Mouse (Mus musculus) left cerebral cortex, postnatal 36 days (tissue): ENCODE results near the gene Hectd4. TPM values are rescaled to one million over a fixed set of nuclear protein-coding genes. Genes with fewer than 3 reads are reported as not detected.
"Not testable (repeated sequence)": the region's sequence is repeated elsewhere in the genome, so short reads cannot be mapped to it uniquely, and the experiment has no call there.

Experiments used
- DNase-seq, 2 experiments: peaks; one replicate each; pipeline ENCODE4 v3.0.0; 2021 to 2022; ENCODE audit warnings: low spot score in 2 of 2, mixed read lengths in 1 of 2
- intact Hi-C: fragments of 180-260 bp; cut with DNase I; formaldehyde crosslinking; loops from one replicate; pipeline ENCODE4 v1.15.1; 2025
- total RNA-seq, 2 experiments: library from RNA; stranded (reverse); gene quantifications; 2 replicates each; pipeline ENCODE4 v1.2.3; 2021

Hectd4 gene
- total RNA-seq, 2 experiments from 2014 or later: 180 to 207 TPM

DNA sequence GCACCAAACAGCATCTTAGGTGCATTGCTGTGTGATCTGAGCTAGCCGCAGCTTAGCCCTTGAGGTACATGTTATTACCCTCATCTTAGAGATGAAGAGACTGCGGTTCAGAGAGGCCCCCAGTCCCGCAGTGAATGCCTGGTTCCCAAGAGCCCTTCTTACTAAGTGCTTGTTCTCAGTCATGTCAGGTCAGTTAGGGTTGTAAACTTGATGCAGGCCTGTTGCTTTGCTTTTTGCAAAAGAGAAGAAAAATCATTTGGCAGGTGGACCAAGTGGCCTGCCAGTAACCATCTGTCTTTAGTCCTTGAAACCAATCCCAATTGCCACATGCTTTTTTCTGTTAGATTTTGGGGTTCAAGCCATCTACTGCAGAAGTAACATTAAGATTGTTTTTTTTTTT lies 41.8 kb downstream of the Hectd4 start:
- DNase-seq: no peak
- intact Hi-C loops: no loop called here

DNA sequence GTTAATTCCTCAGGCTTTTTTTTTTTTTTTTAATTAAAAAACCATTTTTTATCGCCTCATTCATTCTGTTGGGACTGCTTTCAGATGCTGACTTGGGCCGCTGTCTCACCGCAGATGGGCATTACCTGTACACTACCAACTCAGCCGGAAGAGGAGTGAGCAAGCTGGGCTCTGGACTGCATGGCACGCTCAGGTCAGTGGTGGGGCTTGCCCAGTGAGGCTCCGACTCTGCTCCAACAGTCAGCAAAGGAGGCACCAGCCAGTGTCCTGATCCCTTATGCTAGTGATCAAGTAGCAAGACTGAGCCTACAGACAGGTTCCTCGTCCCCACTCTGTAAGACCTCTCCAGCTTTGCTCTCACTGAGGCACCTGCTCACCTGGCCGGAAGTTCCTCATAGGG lies 42.4 kb downstream of the Hectd4 start:
- intact Hi-C loops: no loop called here

DNA sequence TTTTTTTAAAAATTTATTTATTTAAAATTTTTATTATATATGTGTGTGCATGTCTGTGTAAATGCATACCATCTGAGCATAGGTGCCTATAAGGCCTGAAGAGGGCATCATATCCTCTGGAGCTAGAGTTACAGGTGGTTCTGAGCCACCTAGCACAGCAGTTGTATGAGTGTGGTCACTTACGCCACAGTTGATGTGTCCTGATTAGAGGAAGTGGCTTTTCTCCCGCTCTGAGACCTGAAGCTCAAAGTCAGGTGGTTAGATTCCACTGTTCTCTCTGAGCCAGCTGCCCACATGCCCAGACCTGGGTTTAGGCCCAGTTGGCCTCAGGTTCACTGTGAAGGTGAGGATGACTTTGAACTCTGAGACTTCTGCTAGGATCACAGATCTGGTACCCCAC lies 44.6 kb downstream of the Hectd4 start:
- intact Hi-C loops: no loop called here
- DNase-seq: no peak

More for the DNA sequence above, 42.4 kb downstream of the Hectd4 start:
- DNase-seq: no peak

DNA sequence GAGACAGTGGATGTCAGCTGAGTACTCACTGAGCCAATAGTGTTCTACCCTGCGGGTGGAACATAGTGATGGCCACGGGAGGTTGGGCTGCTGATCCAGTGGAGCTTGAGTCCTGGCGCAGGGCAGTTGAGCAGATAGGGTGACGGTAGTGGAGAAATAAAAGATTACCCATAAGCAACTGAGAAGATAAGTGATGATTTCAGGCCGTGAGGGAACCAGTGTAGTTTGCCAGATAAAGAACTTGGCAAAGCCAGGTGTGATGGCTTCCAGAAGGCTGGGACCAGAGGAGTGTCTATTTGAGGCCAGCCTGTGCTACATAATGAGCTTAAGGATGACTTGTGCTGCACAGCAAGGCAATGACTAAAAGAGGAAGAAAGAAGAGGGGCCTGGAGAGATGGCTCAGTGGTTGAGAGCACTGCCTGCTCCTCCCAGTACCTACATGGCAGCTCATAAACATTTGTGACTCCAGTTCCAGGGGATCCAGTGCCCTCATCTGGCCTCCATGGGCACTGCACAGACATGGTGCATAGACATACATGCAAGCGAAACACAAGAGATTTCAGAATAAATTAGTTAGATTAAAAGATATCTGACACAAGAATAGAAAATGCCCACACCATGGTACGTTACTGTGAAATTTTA lies 46.8 kb downstream of the Hectd4 start:
- peak; percentile 42 to 54 for DNase-seq
- intact Hi-C loops: loop anchor here (2.0 kb wide), 1 partner anchor 52 kb away; no protein-coding TSS in a partner anchor

DNA sequence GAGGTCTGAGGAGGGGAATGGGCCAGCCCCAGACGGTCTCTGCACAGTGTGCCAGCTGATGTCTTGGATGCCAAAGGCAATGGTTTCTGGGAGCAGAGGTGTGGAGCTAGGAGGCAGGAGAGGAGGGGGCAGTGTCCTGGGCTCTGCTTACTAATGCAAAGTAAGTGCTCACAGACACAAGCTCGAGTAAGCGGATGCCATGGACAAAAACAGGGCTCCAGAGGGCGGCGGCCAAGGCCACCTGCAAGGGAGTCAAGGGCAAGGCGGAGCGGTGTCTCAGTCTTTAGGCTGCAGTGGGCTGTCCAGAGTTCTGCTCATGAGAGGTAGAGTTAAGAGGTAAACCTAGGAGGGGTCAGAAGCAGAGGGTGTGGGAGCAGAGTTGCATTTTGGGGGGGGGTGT lies 51.0 kb downstream of the Hectd4 start:
- intact Hi-C loops: no loop called here
- DNase-seq: no peak

DNA sequence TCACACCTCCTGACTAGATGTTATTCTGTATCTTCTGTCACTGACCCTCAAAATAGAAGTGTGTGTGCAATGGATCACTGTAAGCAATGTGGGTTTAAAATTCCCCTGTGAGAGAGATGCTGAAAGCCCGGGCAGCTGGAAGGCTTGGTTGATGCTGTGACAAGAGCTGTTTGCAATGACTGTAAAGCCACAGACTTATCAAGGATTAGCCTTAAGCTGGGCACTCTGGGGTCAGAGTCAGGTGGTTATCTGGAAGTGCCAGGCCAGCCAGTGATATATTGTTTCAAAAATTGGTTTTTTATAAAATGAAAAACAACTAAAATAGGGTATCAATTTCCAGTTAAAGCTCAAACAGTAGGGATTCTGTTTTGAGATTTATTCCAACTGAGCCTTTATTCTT lies 56.8 kb downstream of the Hectd4 start:
- no peak for DNase-seq
- intact Hi-C loops: no loop called here

DNA sequence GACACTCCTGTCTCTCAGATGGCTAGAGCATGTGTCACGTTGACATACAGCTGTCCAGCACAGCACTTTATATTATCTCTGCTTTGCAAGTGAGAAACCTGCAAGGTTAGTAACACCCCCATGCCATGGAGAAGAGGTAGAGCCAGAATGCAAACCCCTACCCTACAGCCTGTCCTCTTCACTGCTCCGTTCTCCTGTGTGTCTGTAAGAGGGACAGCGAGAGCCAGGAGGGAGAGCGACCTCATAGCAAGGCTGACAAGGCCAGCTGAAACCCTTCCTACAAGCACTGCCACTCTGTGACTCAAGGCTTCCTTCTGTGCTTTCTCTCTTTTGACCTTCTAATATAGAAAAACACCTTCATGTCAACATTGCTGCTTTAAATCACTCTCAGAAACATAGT lies 60.4 kb downstream of the Hectd4 start:
- DNase-seq: no peak
- intact Hi-C loops: no loop called here

DNA sequence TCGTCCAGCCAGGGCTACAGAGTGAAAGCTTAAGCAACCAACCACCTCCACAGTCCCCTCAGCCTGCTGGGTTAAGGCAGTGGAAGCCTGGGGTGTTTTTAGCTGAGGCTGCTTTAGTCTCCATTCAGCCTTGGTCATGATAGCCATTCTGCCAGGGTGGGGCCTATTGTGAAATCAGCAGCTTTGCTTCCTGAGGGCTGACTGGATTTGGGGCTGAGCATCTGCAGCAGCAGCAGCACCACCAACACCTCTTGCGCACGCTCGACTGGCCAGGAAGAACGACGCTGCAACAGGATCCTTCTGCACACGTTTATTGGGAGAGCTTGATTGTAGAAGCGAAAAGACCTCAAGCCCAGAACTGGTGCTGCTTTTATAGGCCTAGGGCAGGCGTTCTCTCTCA lies 63.0 kb downstream of the Hectd4 start:
- DNase-seq: no peak
- intact Hi-C loops: no loop called here

DNA sequence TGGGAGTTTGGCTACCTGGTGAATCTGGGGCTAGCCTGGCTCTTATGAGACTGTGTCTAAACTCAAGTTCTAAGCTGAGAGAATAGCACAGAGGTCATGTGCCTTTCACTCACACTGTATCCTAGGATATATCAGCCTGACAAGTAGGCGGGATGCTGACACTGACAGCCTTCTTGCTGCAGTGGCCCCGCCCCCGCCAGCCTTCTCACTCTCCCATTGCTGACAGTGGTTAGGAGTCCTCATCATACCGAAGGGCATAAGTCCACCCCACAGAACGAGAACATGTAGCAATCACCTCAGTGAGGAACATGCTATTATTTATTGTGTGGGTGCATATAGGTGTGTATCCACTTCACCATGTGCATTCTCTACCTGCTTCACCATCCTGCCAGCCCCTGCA lies 64.8 kb downstream of the Hectd4 start:
- intact Hi-C loops: no loop called here
- no peak for DNase-seq

DNA sequence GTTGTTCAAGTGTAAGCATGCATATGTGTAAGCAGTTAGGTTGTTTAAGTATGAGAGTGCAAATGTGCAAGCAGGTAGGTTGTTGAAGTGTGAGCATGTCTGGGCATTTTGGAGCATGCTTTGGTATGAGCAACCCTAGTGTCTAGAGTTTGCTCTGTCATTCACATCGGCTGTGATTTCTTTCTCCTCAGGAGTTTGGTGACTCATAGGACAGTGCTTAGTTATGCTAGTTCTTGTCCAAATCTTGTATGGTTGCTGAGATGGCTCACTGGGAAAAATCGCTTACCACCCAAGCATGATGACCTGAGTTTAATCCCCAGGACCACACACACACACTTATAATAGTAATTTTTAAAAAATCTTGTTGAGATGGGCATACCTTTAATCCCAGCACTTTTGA lies 67.2 kb downstream of the Hectd4 start:
- DNase-seq: no peak
- intact Hi-C loops: no loop called here

DNA sequence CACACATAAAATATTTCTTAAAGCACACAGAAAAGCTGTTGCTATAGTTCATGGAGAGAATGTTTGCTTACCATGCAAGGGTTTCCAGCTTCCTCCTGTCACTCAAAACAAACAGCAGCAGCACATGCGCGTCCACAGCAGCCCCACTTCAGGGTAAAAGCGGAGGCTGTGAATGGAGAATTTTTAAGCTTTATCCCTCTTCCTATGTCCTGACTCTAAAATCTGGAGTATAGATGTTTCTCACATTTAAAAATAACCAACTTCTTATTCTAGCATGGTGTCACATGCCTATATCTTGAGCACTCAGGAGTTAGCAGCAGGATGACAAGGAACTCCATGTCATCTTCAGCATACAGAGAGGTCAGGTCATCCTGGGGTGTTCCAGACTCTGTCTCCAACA lies 70.3 kb downstream of the Hectd4 start:
- intact Hi-C loops: no loop called here
- DNase-seq: no peak

DNA sequence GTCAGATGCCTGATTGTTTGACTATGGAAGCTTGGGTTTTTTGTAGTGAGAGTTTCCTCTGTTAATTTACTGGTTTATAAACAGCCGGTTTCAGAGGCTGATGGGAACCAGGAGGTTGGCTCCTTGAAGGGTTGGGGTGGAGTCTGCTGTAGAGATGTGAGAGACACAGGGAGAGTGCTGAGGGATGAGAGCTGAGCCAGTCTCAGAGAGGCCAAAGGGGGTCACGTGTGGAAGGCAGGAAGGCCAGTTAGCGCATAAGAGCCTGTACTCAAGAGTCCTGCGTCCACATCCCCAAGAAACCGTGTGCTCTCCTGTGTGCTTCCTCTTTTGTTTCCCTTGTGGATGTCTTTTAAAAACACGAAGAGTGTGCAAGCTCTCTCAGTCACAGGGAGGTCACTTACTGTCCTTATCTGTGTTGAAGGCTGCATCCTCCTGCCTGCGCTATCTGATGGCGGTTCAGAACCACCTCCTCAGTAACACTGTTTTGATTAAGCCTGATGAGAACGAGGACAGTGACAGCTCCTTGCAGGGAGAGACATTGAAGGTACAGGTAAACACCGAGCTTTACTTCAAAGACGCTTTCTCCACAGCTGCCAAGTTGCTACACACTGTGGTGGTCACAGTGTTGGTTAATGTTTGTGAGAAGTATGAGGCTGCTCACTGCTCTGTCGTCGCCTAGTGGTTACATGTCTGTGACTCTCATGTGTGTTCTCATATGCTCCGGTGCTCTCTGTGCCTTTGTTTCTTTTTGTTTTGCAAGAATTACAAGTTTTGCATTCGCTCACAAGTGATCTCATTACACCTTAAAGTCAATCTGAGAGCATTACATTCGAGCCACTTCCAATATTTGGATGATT lies 72.5 kb downstream of the Hectd4 start:
- no peak for DNase-seq
- intact Hi-C loops: no loop called here

DNA sequence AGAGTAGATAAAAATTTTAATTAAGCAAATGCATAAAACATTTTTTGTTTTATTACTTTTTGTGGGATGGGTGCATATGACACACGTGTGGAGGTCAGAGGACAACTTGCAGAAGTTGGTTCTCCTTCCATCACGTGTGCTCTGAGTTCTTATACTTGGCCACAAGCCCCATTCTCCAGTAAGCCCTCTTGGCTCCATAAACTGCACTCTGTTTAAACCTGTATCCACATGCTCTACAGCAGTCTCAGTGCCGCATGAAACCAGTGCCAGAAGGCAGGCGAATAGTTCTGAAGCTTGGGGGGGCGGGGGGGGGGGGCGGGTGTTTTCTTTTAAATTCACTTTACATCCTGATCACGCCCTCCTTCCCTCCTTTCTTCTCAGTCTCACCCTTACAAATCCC lies 85.0 kb downstream of the Hectd4 start:
- intact Hi-C loops: no loop called here
- no peak for DNase-seq

DNA sequence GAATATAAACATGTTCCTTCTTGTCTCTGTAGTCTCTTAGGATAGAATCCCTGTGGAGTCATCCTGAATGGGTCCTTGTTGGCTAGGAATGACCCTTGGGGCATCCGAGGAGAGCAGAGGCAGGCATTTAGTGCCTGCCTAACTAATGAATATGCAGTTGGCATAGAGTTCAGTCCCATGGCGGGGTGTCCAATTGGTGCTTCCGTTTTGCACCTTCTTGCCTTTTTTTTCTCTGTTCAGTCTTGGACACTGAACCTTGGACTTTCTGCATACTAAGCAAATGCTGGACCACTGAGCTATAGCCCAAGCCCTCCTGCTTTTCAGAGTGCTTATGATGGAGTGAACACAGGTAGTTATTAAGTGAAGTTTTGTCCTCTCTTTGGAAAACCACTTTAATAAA lies 87.6 kb downstream of the Hectd4 start:
- no peak for DNase-seq
- intact Hi-C loops: no loop called here

DNA sequence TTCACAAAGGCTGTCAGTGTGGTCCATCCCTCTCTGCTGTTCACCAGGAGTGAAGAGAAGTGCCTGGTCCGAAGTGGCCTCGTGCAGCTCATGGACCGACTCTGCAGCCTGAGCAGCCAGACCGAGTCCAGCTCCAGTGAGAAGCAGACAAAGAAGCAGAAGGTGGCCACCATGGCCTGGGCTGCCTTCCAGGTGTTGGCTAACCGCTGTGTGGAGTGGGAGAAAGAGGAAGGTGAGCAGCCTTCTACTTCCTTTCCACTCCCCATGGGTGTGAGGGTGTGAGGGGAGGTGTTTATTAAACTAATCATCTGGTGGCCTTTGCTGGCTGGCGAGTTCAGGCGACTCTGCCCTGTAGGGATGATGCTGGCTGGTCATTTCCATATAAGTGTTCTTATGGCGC lies 91.6 kb downstream of the Hectd4 start:
- no peak for DNase-seq
- intact Hi-C loops: no loop called here

DNA sequence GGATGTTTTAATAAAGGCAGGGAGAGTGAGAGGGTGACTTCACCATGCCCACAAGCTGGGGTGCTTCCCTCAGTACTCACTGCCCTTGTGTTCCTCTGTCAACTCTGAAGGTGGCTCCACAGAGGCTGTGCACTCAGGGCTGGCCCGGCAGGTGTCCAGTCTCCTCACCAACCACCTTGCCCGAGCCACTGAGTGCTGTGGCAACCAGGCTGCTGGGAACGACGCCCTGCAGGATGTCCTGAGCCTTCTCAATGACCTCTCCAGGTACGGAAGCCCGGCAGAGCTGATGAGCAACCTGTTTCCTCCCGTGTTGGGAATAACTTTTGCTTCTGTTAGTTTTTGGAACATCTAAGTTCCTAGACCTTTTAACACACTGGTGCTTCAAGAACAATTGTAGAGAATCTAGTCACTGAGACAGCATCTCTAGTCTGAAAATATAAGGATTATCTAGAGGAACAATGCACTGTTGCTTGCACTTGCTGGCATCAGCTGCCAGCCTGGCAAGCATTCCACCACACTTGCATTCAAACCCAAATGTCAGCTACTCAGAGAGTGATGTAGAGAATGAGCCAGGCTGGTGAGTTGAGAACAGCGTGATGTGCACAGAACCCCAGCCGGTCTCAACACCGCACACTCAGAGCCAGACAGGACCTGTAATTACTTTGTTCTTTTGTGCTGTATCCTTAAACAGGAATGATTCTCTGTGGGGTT lies 93.9 kb downstream of the Hectd4 start:
- DNase-seq: no peak
- intact Hi-C loops: no loop called here

DNA sequence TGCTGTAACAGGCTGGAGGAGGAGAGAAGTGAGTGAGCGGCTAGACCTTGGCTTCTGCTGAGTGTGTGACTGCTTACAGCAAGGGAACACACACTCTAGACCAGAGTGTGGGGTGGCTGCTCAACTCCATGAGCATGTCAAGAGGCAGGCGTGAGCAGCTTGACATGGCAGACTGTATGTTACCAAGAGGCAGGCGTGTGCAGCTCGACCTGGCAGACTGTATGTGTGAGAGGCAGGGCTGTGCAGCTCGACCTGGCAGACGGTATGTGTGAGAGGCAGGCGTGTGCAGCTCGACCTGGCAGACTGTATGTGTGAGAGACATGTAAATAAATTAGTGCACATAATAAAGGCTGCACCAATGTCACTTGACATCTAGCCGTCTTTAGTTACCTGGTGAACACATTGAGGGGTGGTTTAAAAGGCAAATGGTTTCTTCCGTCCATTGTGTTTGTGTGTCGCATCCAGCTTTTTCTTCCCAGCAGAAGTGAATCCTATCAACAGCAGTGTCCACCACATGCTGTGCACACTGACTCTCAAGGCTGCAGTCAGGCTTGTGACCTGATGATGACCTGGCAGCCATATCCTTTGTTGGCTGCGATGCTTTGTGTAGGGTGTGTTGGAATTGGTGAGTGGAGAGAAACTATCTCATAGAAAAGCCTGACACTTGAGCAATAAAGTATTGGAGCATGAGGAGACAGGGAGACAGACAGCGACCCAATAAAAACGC lies 106.2 kb downstream of the Hectd4 start:
- no peak for DNase-seq
- intact Hi-C loops: no loop called here

DNA sequence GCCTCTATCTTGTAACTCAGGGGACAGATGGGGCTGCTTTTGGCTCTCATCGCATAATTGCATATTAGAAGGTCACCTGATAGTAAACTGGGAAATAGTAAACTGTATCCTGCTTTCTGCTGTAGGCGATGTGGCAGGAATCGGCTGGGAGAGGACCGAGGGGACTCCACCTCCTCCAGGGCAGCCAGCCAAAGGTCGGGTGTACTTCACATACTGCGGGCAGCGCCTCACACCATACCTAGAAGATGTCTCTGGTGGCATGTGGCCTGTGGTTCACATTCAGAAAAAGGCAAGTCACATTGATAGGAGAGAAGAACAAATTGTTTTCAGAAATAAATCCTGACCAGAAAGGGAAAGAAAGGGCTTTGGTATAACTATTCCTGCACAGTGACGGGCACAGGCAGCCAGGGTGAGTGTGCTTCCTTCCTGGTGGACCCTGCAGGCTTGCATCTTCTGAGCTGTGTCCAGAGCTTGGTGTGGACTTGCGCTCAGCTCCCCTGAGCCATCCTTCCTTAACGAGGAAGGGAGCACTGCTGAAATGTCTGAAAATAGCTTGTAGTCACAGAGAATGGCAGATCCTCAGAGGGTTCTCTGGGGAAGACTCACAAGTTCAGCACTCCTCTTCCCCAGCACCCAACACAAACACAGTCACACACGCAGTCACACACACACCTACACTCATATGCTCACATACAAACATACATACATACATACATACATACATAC lies 109.5 kb downstream of the Hectd4 start:
- intact Hi-C loops: no loop called here
- no peak for DNase-seq

DNA sequence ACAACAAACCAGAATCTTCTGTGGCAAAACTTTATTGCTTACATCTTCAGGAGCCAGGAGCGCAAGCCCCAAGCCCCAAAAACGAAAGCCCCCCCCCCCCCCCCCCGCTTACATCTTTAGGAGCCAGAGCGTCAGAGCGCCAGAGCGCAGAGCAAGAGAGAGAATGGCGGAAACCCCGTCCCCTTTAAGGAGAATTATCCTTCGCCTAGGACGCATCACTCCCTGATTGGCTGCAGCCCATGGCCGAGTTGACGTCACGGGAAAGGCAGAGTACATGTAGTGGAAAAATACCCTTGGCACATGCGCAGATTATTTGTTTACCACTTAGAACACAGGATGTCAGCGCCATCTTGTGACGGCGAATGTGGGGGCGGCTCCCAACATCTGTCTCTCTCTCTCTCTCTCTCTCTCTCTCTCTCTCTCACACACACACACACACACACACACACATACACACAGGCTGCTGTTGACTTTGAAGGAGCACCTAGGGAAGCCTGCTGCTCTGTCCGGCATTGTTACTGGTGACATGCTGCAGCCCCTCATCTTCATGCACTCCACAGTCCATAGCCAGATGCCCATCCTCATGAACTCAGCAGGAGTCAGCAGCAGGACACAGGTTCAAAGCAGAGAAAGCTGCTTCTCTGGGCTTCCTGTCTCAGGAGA lies 110.3 kb downstream of the Hectd4 start:
- intact Hi-C loops: not testable (repeated sequence)

More for the DNA sequence above, 110.3 kb downstream of the Hectd4 start:
- DNase-seq: not testable (repeated sequence)
